Mouse (Mus musculus): ENCODE results near the gene Gm49391. TPM values are rescaled to one million over a fixed set of nuclear protein-coding genes. Genes with fewer than 3 reads are reported as not detected.
A peak's percentile ranks its signal among the peaks of the same experiment; 100 is the strongest.

Gene Gm49391
- polyA plus RNA-seq, 1 experiment from 2014 or later: 1.0 TPM

DNA sequence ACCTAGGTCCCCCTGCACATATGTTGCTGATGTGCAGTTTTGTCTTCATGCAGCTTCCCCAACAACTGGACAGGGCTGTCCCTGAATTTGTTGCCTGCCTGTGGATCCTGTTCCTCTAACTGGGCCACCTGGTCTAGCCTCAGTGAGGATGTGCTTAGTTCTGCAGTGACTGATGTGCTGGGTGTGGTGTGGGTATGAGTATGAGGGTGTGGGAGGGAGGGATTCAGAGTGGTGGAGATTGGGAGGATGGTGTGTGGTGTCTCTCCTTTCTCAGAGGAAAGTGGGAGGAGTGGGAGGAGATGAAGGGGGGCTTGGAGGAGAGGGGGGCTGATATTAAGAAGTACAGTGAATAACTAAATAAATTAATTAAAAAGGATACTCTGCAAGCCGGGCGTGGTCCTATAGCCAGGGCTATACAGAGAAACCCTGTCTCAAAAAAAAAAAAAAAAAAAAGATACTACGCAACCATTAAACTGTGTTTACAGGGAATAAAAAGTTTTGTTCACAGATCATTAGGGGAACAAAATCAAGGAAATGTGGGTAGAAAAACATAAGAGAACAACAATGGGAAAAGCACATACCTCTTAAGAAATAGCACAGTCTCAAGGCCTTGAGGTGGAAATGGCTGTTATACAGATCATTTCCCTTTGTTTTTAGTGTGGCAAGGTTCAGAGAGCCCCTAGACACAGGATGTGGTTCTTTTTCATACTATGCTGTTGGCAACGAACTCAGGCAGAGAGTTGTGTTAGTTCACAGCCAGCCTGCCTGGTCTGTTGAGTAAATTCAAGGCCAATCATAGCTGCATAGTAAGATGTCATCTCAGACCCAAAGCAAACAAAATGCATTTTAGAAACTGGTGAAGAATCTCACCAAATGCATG lies 87.9 kb downstream of the Gm49391 start:
- Histone ChIP-seq H3K4me1 (replicated peaks) (no peaks in the 10 kb centered on the region), H3K9ac (no peak overlapping the region), H3K9me3 (no peaks in the 10 kb centered on the region), H3K4me3 (replicated peaks) (no peak overlapping the region), H3K27me3 (replicated peaks) (no peaks in the 10 kb centered on the region), H3K27ac (no peak overlapping the region), H3K4me2 (replicated peaks) (no peak overlapping the region), H3K36me3 (no peaks in the 10 kb centered on the region)
- 0 out of 2 replicates have a peak, but pooled peaks have one; percentile 17 for ATAC-seq
- WGBS: 80% methylated on average over 4 of the region's 4 CpGs

Other genes starting within 250 kb of the Gm49391 start
- not detected in 2 replicates for gene BC051665, start 150.2 kb downstream of the Gm49391 start, polyA plus RNA-seq (2015; fragmentation: Nextera tagmentation; extraction: Ambion mirVana)
- gene Ctsll3, start 133.7 kb downstream of the Gm49391 start, polyA plus RNA-seq (2015; fragmentation: Nextera tagmentation; extraction: Ambion mirVana): not detected in 2 replicates
- not detected in 2 replicates for gene 4930486L24Rik, start 72.1 kb downstream of the Gm49391 start, polyA plus RNA-seq (2015; fragmentation: Nextera tagmentation; extraction: Ambion mirVana)
- 0.11 TPM in 1 of 2 replicates, not detected in the other for gene Gm49392, start 39.7 kb downstream of the Gm49391 start, polyA plus RNA-seq (2015; fragmentation: Nextera tagmentation; extraction: Ambion mirVana)
- gene Ctla2b, start 39.1 kb downstream of the Gm49391 start, polyA plus RNA-seq (2015; fragmentation: Nextera tagmentation; extraction: Ambion mirVana): 2.2 and 3.7 TPM in 2 replicates
- not detected in 2 replicates for gene Tpbpb, start 31.7 kb downstream of the Gm49391 start, polyA plus RNA-seq (2015; fragmentation: Nextera tagmentation; extraction: Ambion mirVana)
- gene Gm49393, start 981 bp downstream of the Gm49391 start, polyA plus RNA-seq (2015; fragmentation: Nextera tagmentation; extraction: Ambion mirVana): not detected in 2 replicates
- gene Ctla2a, start 54 bp upstream of the Gm49391 start, polyA plus RNA-seq (2015; fragmentation: Nextera tagmentation; extraction: Ambion mirVana): 26.9 and 28.6 TPM in 2 replicates
- not detected in 2 replicates for gene Tpbpa, start 5.4 kb upstream of the Gm49391 start, polyA plus RNA-seq (2015; fragmentation: Nextera tagmentation; extraction: Ambion mirVana)
- gene Ctsj, start 69.4 kb upstream of the Gm49391 start, polyA plus RNA-seq (2015; fragmentation: Nextera tagmentation; extraction: Ambion mirVana): not detected in 2 replicates
- gene Ctsq, start 104.1 kb upstream of the Gm49391 start, polyA plus RNA-seq (2015; fragmentation: Nextera tagmentation; extraction: Ambion mirVana): not detected in 2 replicates
- not detected in 2 replicates for gene Ctsr, start 227.7 kb upstream of the Gm49391 start, polyA plus RNA-seq (2015; fragmentation: Nextera tagmentation; extraction: Ambion mirVana)

All from intestine, embryonic 15.5 days (tissue).